Mouse (Mus musculus) regulatory T cell (primary cell): Measurements from ENCODE around the gene Pgpep1l.

Experiments
- in situ Hi-C: fragments of 300-600 bp; cut with MboI, MseI; formaldehyde crosslinking; loops from one replicate; pipeline ENCODE4 v1.15.1; 2025; ENCODE audit warnings: high pct_unique_total_duplicates

The Pgpep1l gene

GRCm38 (mm10) chr7:68223356-68223808, 40.7 kb downstream of the Pgpep1l start:
- in situ Hi-C loops: no loop called here

- in situ Hi-C loops: no loop called here
Observed at GRCm38 (mm10) chr7:68221677-68222230, 42.3 kb downstream of the Pgpep1l start.

- in situ Hi-C loops: no loop called here
Observed at GRCm38 (mm10) chr7:68218879-68219278, 45.2 kb downstream of the Pgpep1l start.

- in situ Hi-C loops: no loop called here
Observed at GRCm38 (mm10) chr7:68215522-68216070, 48.4 kb downstream of the Pgpep1l start.

GRCm38 (mm10) chr7:68213842-68214241, 50.2 kb downstream of the Pgpep1l start:
- in situ Hi-C loops: no loop called here

GRCm38 (mm10) chr7:68211883-68212282, 52.1 kb downstream of the Pgpep1l start:
- in situ Hi-C loops: no loop called here

GRCm38 (mm10) chr7:68210417-68210816, 53.6 kb downstream of the Pgpep1l start:
- in situ Hi-C loops: no loop called here

- in situ Hi-C loops: no loop called here
Observed at GRCm38 (mm10) chr7:68209039-68209438, 55.0 kb downstream of the Pgpep1l start.

GRCm38 (mm10) chr7:68205776-68206427, 58.1 kb downstream of the Pgpep1l start:
- in situ Hi-C loops: no loop called here

GRCm38 (mm10) chr7:68199609-68200008, 64.4 kb downstream of the Pgpep1l start:
- in situ Hi-C loops: no loop called here

- in situ Hi-C loops: no loop called here
Observed at GRCm38 (mm10) chr7:68193958-68194695, 69.9 kb downstream of the Pgpep1l start.

GRCm38 (mm10) chr7:68189691-68190456, 74.2 kb downstream of the Pgpep1l start:
- in situ Hi-C loops: no loop called here

- in situ Hi-C loops: no loop called here
Observed at GRCm38 (mm10) chr7:68189211-68189610, 74.8 kb downstream of the Pgpep1l start.
